Mouse (Mus musculus): ENCODE measurements around the gene Capn6. TPM values are rescaled to one million over a fixed set of nuclear protein-coding genes. Genes with fewer than 3 reads are reported as not detected.

The Capn6 gene
- 216 and 235 TPM in 2 replicates for polyA plus RNA-seq (2015; fragmentation: Nextera tagmentation; extraction: Ambion mirVana)

DNA sequence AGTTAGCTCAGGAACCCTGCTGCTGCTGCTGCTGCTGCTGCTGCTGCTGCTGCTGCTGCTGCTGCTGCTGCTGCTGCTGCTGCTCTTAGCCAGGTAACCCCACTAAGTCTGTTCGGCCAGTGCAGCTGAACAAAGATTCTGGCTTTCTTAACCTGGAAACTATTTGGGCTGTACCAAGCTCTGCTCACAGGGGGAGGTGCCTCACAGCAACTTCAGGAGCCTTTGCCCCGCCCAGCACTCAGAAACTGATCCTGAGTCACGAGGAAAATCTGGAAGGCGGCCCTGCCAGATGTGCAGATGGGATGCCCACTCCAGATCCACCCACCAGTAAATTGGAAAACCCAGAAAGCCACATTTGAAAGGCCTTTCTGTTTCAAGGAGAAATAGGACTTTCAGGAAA lies at the start of gene Capn6:
TSS of gene Capn6 (minus strand) at position 203 of the 400 bp plus-strand sequence.
- H3K9me3 ChIP-seq = no peaks in the 10 kb centered on the region
- H3K4me2 ChIP-seq = peak within 1 kb of the TSS; percentile 55
- peak within 1 kb of the TSS; percentile 49 for H3K4me3 ChIP-seq
- peaks cover 15% of the 10 kb centered on the region; the same call in 1 of the 2 replicates for H3K27me3 ChIP-seq
- WGBS = 34% methylated on average over 4 of the region's 4 CpGs
- H3K27ac ChIP-seq = peak within 1 kb of the TSS; percentile 75
- H3K4me1 ChIP-seq = 0 out of 2 replicates have a peak, but pooled peaks cover 3% of the 10 kb centered on the region
- ATAC-seq (ENCODE audit: insufficient number of reproducible peaks, insufficient read depth, low FRiP score, low TSS enrichment, low read depth) = peak; percentile 80
- peak within 1 kb of the TSS; percentile 68 for H3K9ac ChIP-seq
- H3K36me3 ChIP-seq = no peaks in the 10 kb centered on the region

DNA sequence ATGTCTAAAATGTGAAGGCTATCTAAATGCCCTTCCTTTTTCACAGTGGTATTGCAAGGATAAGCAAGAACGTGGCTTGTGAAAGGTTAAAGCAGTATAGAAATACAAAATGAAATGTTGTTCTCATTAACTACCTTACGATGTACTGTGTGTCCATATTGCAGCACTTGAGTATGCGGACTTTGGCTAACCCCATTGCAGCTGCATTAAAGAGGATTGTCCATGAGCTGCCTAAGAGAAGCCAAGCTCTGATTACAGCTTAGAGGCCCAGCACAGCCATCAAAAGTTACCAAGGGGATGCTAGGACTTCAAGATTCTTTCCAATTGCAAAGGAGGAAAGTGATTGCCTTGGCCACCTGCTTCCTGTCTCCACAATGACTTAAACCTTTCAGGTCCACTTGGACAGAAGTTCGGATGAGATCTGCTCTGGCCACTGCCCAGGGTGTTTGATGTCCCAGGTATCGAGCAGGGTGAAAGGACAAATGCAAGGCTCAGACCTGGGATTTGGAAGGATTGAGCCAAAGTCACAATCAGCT lies 40.0 kb upstream of the Capn6 start:
- H3K27me3 ChIP-seq = peaks cover 21% of the 10 kb centered on the region
- no peaks in the 10 kb centered on the region for H3K4me1 ChIP-seq
- H3K27ac ChIP-seq = no peak overlapping the region
- H3K4me2 ChIP-seq = no peak overlapping the region
- no peaks in the 10 kb centered on the region for H3K9me3 ChIP-seq
- H3K9ac ChIP-seq = no peak overlapping the region
- 77% methylated on average over 5 of the region's 5 CpGs for WGBS
- no peaks in the 10 kb centered on the region for H3K36me3 ChIP-seq
- no peak overlapping the region for H3K4me3 ChIP-seq
- ATAC-seq (ENCODE audit: insufficient number of reproducible peaks, insufficient read depth, low FRiP score, low TSS enrichment, low read depth) = no peak

DNA sequence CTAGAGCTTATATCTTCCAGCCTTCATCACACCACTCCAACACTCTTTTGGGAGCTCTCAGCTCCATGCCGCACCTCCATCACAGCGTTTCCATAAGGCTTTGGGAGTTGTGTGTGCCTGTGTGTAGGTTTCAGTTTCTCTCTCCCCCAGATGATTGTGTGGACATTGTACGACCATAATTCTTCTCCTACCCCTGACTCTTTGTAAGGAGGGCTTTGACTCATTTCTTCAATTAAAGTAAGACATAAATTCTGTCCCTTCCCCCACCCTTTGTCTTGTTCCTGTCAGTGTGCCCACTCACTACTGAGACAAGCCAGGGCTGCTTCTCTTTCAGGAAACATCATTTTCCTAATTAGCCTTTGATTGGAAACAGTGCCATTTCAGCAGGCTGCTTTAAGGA lies 24.1 kb upstream of the Capn6 start:
- no peak overlapping the region for H3K9ac ChIP-seq
- no peak for ATAC-seq (ENCODE audit: insufficient number of reproducible peaks, insufficient read depth, low FRiP score, low TSS enrichment, low read depth)
- no peak overlapping the region for H3K4me2 ChIP-seq
- WGBS = 70% methylated on average over 3 of the region's 3 CpGs
- no peaks in the 10 kb centered on the region for H3K9me3 ChIP-seq
- no peak overlapping the region for H3K4me3 ChIP-seq
- peaks cover 27% of the 10 kb centered on the region for H3K27me3 ChIP-seq
- no peaks in the 10 kb centered on the region for H3K36me3 ChIP-seq
- no peaks in the 10 kb centered on the region for H3K4me1 ChIP-seq
- no peak overlapping the region for H3K27ac ChIP-seq

DNA sequence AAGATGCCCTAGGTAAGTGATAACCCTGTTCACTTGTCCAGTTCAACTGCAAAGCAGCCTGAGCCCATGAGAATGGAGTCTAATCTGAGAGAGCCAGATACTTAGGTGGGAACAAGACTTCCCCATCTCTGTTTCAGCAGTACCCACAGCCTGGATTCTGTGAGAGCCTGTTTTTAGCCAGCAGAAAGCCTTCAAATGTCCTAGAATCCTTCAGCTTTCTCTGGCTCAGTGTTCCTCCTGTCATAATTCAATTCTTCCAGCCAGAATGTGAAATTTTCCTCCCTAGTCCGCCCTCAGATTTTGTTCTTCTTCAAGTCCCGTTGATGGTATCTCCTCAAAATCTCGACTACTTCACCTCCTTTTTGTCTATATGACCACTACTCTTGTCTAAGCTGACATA lies 22.8 kb upstream of the Capn6 start:
- Histone ChIP-seq H3K27me3 (peaks cover 28% of the 10 kb centered on the region), H3K36me3 (no peaks in the 10 kb centered on the region), H3K27ac (no peak overlapping the region), H3K4me1 (no peaks in the 10 kb centered on the region), H3K9me3 (no peaks in the 10 kb centered on the region), H3K4me2 (no peak overlapping the region), H3K4me3 (no peak overlapping the region), H3K9ac (no peak overlapping the region)
- WGBS = 82% methylated on average over 3 of the region's 3 CpGs
- ATAC-seq (ENCODE audit: insufficient number of reproducible peaks, insufficient read depth, low FRiP score, low TSS enrichment, low read depth) = no peak

DNA sequence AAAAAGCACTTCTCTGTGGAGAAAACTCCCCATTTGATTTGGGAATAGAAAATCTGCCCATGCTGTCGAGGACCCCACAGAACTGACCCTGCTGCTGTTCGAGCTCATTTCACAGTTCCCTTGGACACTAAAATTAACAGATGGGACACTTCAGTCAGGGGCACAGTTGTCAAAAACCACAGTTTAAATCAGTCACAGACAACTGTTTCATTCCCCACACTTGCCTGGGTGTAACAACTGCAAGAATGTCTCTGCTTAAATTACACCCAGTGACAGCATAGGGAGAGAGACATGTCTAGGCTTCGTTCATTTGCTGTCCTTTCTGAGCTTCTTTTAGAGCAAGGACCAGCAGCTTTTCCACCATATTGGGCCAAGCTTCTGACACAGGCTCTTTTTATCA lies 19.4 kb upstream of the Capn6 start:
- ATAC-seq (ENCODE audit: insufficient number of reproducible peaks, insufficient read depth, low FRiP score, low TSS enrichment, low read depth) = no peak
- no peak overlapping the region for H3K4me3 ChIP-seq
- H3K27ac ChIP-seq = no peak overlapping the region
- H3K9ac ChIP-seq = no peak overlapping the region
- H3K9me3 ChIP-seq = no peaks in the 10 kb centered on the region
- peaks cover 22% of the 10 kb centered on the region for H3K27me3 ChIP-seq
- H3K4me2 ChIP-seq = no peak overlapping the region
- no peaks in the 10 kb centered on the region for H3K4me1 ChIP-seq
- WGBS = 66% methylated on average over 3 of the region's 3 CpGs
- no peaks in the 10 kb centered on the region for H3K36me3 ChIP-seq

- Histone ChIP-seq H3K27ac (peak overlapping the region; percentile 75; the same call in 1 of the 2 replicates), H3K9ac (peak overlapping the region; percentile 68), H3K27me3 (peaks cover 15% of the 10 kb centered on the region; the same call in 1 of the 2 replicates), H3K36me3 (no peaks in the 10 kb centered on the region), H3K4me2 (peak overlapping the region; percentile 55), H3K4me3 (peak overlapping the region; percentile 49), H3K9me3 (no peaks in the 10 kb centered on the region), H3K4me1 (0 out of 2 replicates have a peak, but pooled peaks cover 4% of the 10 kb centered on the region)
- ATAC-seq (ENCODE audit: insufficient number of reproducible peaks, insufficient read depth, low FRiP score, low TSS enrichment, low read depth) = no peak
- 25% methylated on average over 4 of the region's 4 CpGs for WGBS
Observed at GRCm38 (mm10) chrX:143826521-143826920, 693 bp downstream of the Capn6 start.

DNA sequence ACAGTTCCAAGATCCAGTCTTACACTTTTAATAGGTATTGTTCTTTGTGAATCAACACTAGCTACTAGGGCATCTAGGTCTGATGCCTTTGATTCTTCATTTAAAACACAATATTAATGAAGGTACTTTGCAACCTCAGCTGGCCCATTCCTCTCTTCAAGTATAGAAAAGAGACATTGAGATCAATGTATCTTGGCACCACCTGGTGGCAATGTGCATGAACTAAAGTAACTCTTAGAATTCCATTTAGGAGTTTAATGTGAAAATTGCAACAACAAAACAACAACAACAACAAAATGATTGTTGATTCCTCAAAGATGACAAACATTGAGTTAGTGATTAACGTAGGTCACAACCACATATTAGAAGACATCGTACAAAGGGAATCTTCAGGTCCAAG lies 8.3 kb downstream of the Capn6 start:
- H3K4me2 ChIP-seq = no peak overlapping the region
- 88% methylated on average over 2 of the region's 2 CpGs for WGBS
- H3K4me3 ChIP-seq = no peak overlapping the region
- no peak overlapping the region for H3K9ac ChIP-seq
- no peaks in the 10 kb centered on the region for H3K27me3 ChIP-seq
- 0 out of 2 replicates have a peak, but pooled peaks cover 3% of the 10 kb centered on the region for H3K4me1 ChIP-seq
- H3K36me3 ChIP-seq = peaks cover 12% of the 10 kb centered on the region; the same call in 1 of the 2 replicates
- no peak overlapping the region for H3K27ac ChIP-seq
- no peaks in the 10 kb centered on the region for H3K9me3 ChIP-seq
- no peak for ATAC-seq (ENCODE audit: insufficient number of reproducible peaks, insufficient read depth, low FRiP score, low TSS enrichment, low read depth)

DNA sequence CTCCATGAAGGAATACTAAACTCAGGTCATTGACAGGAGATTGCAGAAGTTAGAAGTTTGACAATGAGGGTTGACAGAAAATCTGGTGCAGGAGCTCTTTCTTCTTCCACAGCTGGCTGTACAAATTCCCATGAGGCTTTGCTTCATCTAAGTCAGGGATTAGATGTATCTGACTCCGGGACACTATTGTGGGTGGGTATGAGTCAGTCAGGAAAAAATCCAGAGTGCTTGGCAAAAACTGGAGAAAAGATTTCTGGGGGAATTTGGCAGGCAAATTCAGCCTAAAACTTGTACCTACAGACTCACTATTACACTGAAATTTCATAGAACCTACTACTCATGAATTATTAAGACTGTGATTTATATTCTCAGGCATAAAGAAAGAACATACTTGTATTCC lies 11.3 kb downstream of the Capn6 start:
- Histone ChIP-seq H3K27ac (no peak overlapping the region), H3K4me2 (no peak overlapping the region), H3K9ac (no peak overlapping the region), H3K4me1 (no peaks in the 10 kb centered on the region), H3K4me3 (no peak overlapping the region), H3K9me3 (peaks cover 2% of the 10 kb centered on the region; the same call in 1 of the 2 replicates), H3K36me3 (peaks cover 18% of the 10 kb centered on the region; the same call in 1 of the 2 replicates), H3K27me3 (no peaks in the 10 kb centered on the region)
- ATAC-seq (ENCODE audit: insufficient number of reproducible peaks, insufficient read depth, low FRiP score, low TSS enrichment, low read depth) = no peak
- WGBS = 69% methylated on average over 1 of the region's 1 CpGs

DNA sequence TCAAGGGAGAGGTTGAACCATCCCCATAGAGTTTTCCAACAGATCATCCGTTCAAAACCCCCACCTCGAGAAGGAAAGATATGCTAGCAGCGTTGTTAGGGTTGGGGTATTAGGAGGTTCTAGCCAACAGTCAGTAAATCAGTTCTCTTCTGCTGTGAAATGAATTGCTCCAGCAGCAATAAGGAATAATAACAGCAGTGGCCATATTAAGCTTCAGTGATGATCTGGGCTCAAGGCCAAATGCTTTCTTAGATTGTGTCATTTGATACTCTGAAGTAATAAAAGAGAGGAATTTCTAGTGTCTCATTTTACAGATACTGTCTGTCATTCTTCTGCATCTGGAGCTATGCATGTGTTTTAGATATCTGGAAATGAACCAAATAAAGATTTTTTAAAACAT lies 64.7 kb downstream of the Capn6 start:
- no peak overlapping the region for H3K27ac ChIP-seq
- H3K36me3 ChIP-seq = no peaks in the 10 kb centered on the region
- no peak overlapping the region for H3K4me3 ChIP-seq
- H3K4me2 ChIP-seq = no peak overlapping the region
- H3K9me3 ChIP-seq = no peaks in the 10 kb centered on the region
- H3K4me1 ChIP-seq = no peaks in the 10 kb centered on the region
- ATAC-seq (ENCODE audit: insufficient number of reproducible peaks, insufficient read depth, low FRiP score, low TSS enrichment, low read depth) = no peak
- peaks cover 3% of the 10 kb centered on the region; the same call in 1 of the 2 replicates for H3K27me3 ChIP-seq
- H3K9ac ChIP-seq = no peak overlapping the region
- WGBS = 63% methylated on average over 3 of the region's 3 CpGs

Small RNA genes within 50 kb of the gene (microRNA-seq; reads per million reads assigned to microRNA genes)
- not detected for gene Gm47298

Other genes with a start within 250 kb of the Capn6 start
- 4.9 and 5.3 TPM in 2 replicates for gene Dcx, start 105.9 kb upstream of the Capn6 start, polyA plus RNA-seq (2015; fragmentation: Nextera tagmentation; extraction: Ambion mirVana)

All from embryonic facial prominence, embryonic 13.5 days (tissue).